In the genomic region with DNA sequence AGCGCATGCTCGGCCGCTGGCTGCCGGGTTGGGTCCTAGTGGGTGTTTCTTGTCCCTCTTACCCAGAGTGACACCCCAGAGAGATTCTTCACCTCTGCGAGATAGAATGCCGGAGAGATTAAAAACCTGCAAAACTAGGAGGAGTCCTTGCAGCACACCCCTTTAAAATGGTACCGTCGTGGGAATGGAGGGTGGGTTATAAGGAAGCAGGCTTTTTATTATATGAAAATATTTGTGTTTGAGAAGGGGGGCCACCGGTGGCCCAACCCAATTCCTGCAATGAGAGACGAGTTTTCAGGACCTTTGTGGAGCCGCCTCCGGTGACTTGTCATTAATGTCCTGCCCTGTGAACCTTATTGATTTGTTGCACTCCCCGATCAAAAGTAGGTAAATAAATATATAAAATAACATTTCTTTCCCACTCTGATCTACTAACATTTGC, we compare ENCODE assay signal across 8 mouse cellular contexts. TPM values are rescaled to one million over a fixed set of nuclear protein-coding genes. Genes with fewer than 3 reads are reported as not detected.
DNase-seq lines count a peak whose midpoint lies in the region; ATAC-seq and TF ChIP-seq lines count a peak whose summit lies in the region.

A gene (minus strand): TSS at position 172 of the 442 bp plus-strand sequence.

- TF ChIP-seq CTCF in liver, postnatal 0 days (IDR thresholded peaks at IDR 0.05; ENCODE audit: low read depth): no peak

- H3K4me3 ChIP-seq in intestine, embryonic 14.5 days (ENCODE audit: low read depth, low read length): peak within 1 kb of the TSS; percentile 73
- peak within 1 kb of the TSS; percentile 75 for H3K4me3 ChIP-seq in liver, postnatal 0 days (ENCODE audit: low read depth, low read length)

- 1% methylated on average over 13 of the region's 13 CpGs for WGBS in intestine, embryonic 14.5 days
- 2% methylated on average over 13 of the region's 13 CpGs for whole genome bisulfite sequencing in liver, postnatal 0 days (ENCODE audit: insufficient replicate concordance)

- H3K9ac ChIP-seq in intestine, embryonic 14.5 days (ENCODE audit: low read length): peak within 1 kb of the TSS; percentile 82
- peak within 1 kb of the TSS; percentile 77 for H3K9ac ChIP-seq in liver, postnatal 0 days (replicated peaks)

- H3K27me3 ChIP-seq in intestine, embryonic 14.5 days (replicated peaks; ENCODE audit: control insufficient read depth, insufficient read depth, low read length): no peaks in the 10 kb centered on the region
- peaks cover 9% of the 10 kb centered on the region; the same call in 1 of the 2 replicates for H3K27me3 ChIP-seq in liver, postnatal 0 days (ENCODE audit: insufficient read depth, low read length)

- peak; percentile 80 for ATAC-seq in intestine, embryonic 14.5 days (replicated peaks; ENCODE audit: low FRiP score, low TSS enrichment, low read depth)
- ATAC-seq in liver, postnatal 0 days: peak; percentile 88

- peak within 1 kb of the TSS; percentile 92 for H3K27ac ChIP-seq in intestine, embryonic 14.5 days (ENCODE audit: low read depth)
- peak within 1 kb of the TSS; percentile 96 for H3K27ac ChIP-seq in liver, postnatal 0 days (ENCODE audit: low read depth)

- H3K4me1 ChIP-seq in intestine, embryonic 14.5 days (replicated peaks; ENCODE audit: control insufficient read depth, insufficient read depth, low read length): peaks cover 13% of the 10 kb centered on the region; the same call in 1 of the 2 replicates
- H3K4me1 ChIP-seq in liver, postnatal 0 days (ENCODE audit: insufficient read depth): no peaks in the 10 kb centered on the region

- peak in 1 of 2 experiments; percentile 88 for DNase-seq in heart, adult 18-20 months
- no peak for DNase-seq in heart, adult 9 months (ENCODE audit: low spot score in 2 of 2)
- DNase-seq in adrenal gland, adult 8-10 months: no peak
- DNase-seq in gastrocnemius, adult 8-10 months (ENCODE audit: low spot score in 2 of 2): no peak
- DNase-seq in intestine, embryonic 14.5 days (ENCODE audit: low spot score): peak; percentile 88
- peak; percentile 72 for DNase-seq in liver, postnatal 0 days
- no peak for DNase-seq in cerebellum, adult 11 months
- no peak for DNase-seq in kidney, adult 18-20 months

- no peaks in the 10 kb centered on the region for H3K9me3 ChIP-seq in intestine, embryonic 14.5 days (ENCODE audit: control insufficient read depth, low read length)
- no peaks in the 10 kb centered on the region for H3K9me3 ChIP-seq in liver, postnatal 0 days (ENCODE audit: low read length)

- peaks cover 9% of the 10 kb centered on the region; the same call in 1 of the 2 replicates for H3K36me3 ChIP-seq in intestine, embryonic 14.5 days (ENCODE audit: control insufficient read depth, insufficient read depth, low read length)
- no peaks in the 10 kb centered on the region for H3K36me3 ChIP-seq in liver, postnatal 0 days (replicated peaks; ENCODE audit: insufficient read depth, low read length)

- peak; percentile 75; the same call in 1 of the 2 replicates for TF ChIP-seq EP300 in liver, postnatal 0 days (IDR thresholded peaks at IDR 0.05; ENCODE audit: low read depth)

- H3K4me2 ChIP-seq in intestine, embryonic 14.5 days (ENCODE audit: low read length): peak within 1 kb of the TSS; percentile 83
- H3K4me2 ChIP-seq in liver, postnatal 0 days (ENCODE audit: low read depth, low read length): peak within 1 kb of the TSS; percentile 77

RNA-seq across cellular contexts. Expression of the gene that starts here (rescaled TPM):
- total RNA-seq in heart, adult 18-20 months (2021): 10 to 100 TPM; 75.8 to 82.4 TPM
- 100 to 1,000 TPM; 147 to 176 (median 162) TPM for total RNA-seq in adrenal gland, adult 8-10 months (2022)
- 10 to 100 TPM in 3 of 4 experiments, 1 to 10 TPM in 1; 9.9 to 11.7 (median 11.0) TPM for total RNA-seq in gastrocnemius, adult 8-10 months (2022)
- 109 and 120 TPM in 2 replicates for polyA plus RNA-seq in intestine, embryonic 14.5 days (2014; fragmentation: Nextera tagmentation; extraction: Ambion mirVana)
- 117 and 133 TPM in 2 replicates for polyA plus RNA-seq in liver, postnatal 0 days (2015; fragmentation: Nextera tagmentation; extraction: Ambion mirVana)

Comparison
In these comparisons a context has a peak if more than half of its experiments do, and no peak if none do; other contexts are left out.
1. RNA of the gene that starts here (total RNA-seq): 147 to 176 TPM in adrenal gland, adult 8-10 months and 75.8 to 82.4 TPM in heart, adult 18-20 months; 9.9 to 11.7 TPM in gastrocnemius, adult 8-10 months; every median in the first group is over 4 times any median in the second.
2. DNase-seq: peak in intestine, embryonic 14.5 days (single experiment) and liver, postnatal 0 days (single experiment); none in heart, adult 9 months (0 of 2), adrenal gland, adult 8-10 months (single experiment), gastrocnemius, adult 8-10 months (0 of 2), cerebellum, adult 11 months (single experiment) and kidney, adult 18-20 months (single experiment).